Mouse (Mus musculus): ENCODE data around the gene Pik3ap1. TPM values are rescaled to one million over a fixed set of nuclear protein-coding genes. Genes with fewer than 3 reads are reported as not detected.

Gene Pik3ap1
- total and polyA plus RNA-seq, 3 experiments = 26.7 to 106 (median 37.4) TPM

GRCm38 (mm10) chr19:41375096-41375495 lies 9.8 kb downstream of the Pik3ap1 start:
- in situ Hi-C loops (cut with MboI; ENCODE audit: low pct_ligation_motif_present, low pct_unique_long_range_greater_than_20kb, low sequenced_read_pairs) = no loop called here

GRCm38 (mm10) chr19:41374658-41375057 lies 10.2 kb downstream of the Pik3ap1 start:
- TF ChIP-seq USF2 (conservative IDR thresholded peaks at IDR 0.05; ENCODE audit: low read depth, low read length) = no peak
- TF ChIP-seq NELFE (IDR thresholded peaks at IDR 0.05; ENCODE audit: low read depth, low read length) = no peak
- no peak for TF ChIP-seq MXI1 (IDR thresholded peaks at IDR 0.05; ENCODE audit: low read depth, low read length)
- TF ChIP-seq CTCF (conservative IDR thresholded peaks at IDR 0.05 in 1 of 2, IDR thresholded peaks at IDR 0.05 in 1 of 2; ENCODE audit: low read depth in 2 of 2, low read length in 2 of 2) = no peak
- no peak for TF ChIP-seq PAX5 (IDR thresholded peaks at IDR 0.05; ENCODE audit: low read length)
- no peak for TF ChIP-seq MAFK (IDR thresholded peaks at IDR 0.05; ENCODE audit: insufficient replicate concordance, low read length)
- TF ChIP-seq MYC (IDR thresholded peaks at IDR 0.05; ENCODE audit: low read depth, low read length) = no peak
- no peak for TF ChIP-seq ZMIZ1 (IDR thresholded peaks at IDR 0.05; ENCODE audit: low read depth, low read length)
- no peak for TF ChIP-seq KAT2A (IDR thresholded peaks at IDR 0.05; ENCODE audit: insufficient replicate concordance, low read length)
- TF ChIP-seq BHLHE40 (IDR thresholded peaks at IDR 0.05; ENCODE audit: low read depth, low read length) = no peak
- TF ChIP-seq MAZ (IDR thresholded peaks at IDR 0.05; ENCODE audit: low read depth, low read length) = no peak
- no peak for TF ChIP-seq MAX (IDR thresholded peaks at IDR 0.05; ENCODE audit: low read length)
- no peak for TF ChIP-seq RAD21 (IDR thresholded peaks at IDR 0.05; ENCODE audit: low read depth, low read length)
- no peak for TF ChIP-seq POLR2A (IDR thresholded peaks at IDR 0.05; ENCODE audit: low read depth, low read length)
- TF ChIP-seq ZNF384 (IDR thresholded peaks at IDR 0.05; ENCODE audit: low read depth, low read length) = no peak
- no peak for TF ChIP-seq CHD1 (IDR thresholded peaks at IDR 0.05; ENCODE audit: low read depth, low read length)
- TF ChIP-seq UBTF (IDR thresholded peaks at IDR 0.05; ENCODE audit: low read depth, low read length) = no peak
- no peak for TF ChIP-seq ZKSCAN1 (IDR thresholded peaks at IDR 0.05; ENCODE audit: borderline replicate concordance, low read depth, low read length)
- in situ Hi-C loops (cut with MboI; ENCODE audit: low pct_ligation_motif_present, low pct_unique_long_range_greater_than_20kb, low sequenced_read_pairs) = loop anchor here (5.0 kb wide), 1 partner anchor 42 kb away; no protein-coding TSS in a partner anchor
- peaks cover 29 to 59% of the 10 kb centered on the region in 2 experiments for H3K36me3 ChIP-seq (replicated peaks in 1 of 2; ENCODE audit: control insufficient read depth in 1 of 2, insufficient read depth in 1 of 2, low read length in 1 of 2)

More at GRCm38 (mm10) chr19:41375096-41375495, 9.8 kb downstream of the Pik3ap1 start:
- Histone ChIP-seq H3K4me2 (ENCODE audit: insufficient read depth, low read depth, poor library complexity, severe bottlenecking) (no peak overlapping the region), H3K9ac (ENCODE audit: insufficient read depth, low read depth) (no peak overlapping the region), H3K9me3 (replicated peaks; ENCODE audit: low read length) (peaks cover 11% of the 10 kb centered on the region), H3K4me1 (ENCODE audit: control insufficient read depth in 1 of 2, insufficient read depth in 2 of 2) (peaks cover 27 to 87% of the 10 kb centered on the region in 2 experiments), H3K36me3 (replicated peaks in 1 of 2; ENCODE audit: control insufficient read depth in 1 of 2, insufficient read depth in 1 of 2, low read length in 1 of 2) (peaks cover 29 to 62% of the 10 kb centered on the region in 2 experiments), H3K27ac (ENCODE audit: insufficient read depth, low read depth) (no peak overlapping the region), H3K27me3 (replicated peaks) (no peaks in the 10 kb centered on the region), H3K79me2 (replicated peaks; ENCODE audit: control insufficient read depth, extremely low read depth, insufficient read depth, poor library complexity, severe bottlenecking) (peaks cover 11% of the 10 kb centered on the region), H3K4me3 (replicated peaks in 1 of 3; ENCODE audit: low read depth in 2 of 3, low read length in 2 of 3, poor library complexity in 1 of 3) (no peak overlapping the region)
- no peak for TF ChIP-seq PAX5 (IDR thresholded peaks at IDR 0.05; ENCODE audit: low read length)
- no peak for TF ChIP-seq MXI1 (IDR thresholded peaks at IDR 0.05; ENCODE audit: low read depth, low read length)
- TF ChIP-seq GABPA (IDR thresholded peaks at IDR 0.05; ENCODE audit: insufficient replicate concordance, low read depth, low read length) = no peak
- TF ChIP-seq TCF12 (IDR thresholded peaks at IDR 0.05; ENCODE audit: low read depth, low read length) = no peak
- TF ChIP-seq TBP (conservative IDR thresholded peaks at IDR 0.05; ENCODE audit: low read depth, low read length) = no peak
- TF ChIP-seq RCOR1 (conservative IDR thresholded peaks at IDR 0.05; ENCODE audit: low read depth, low read length) = no peak
- no peak for TF ChIP-seq ZMIZ1 (IDR thresholded peaks at IDR 0.05; ENCODE audit: low read depth, low read length)
- no peak for TF ChIP-seq MEF2A (IDR thresholded peaks at IDR 0.05; ENCODE audit: borderline replicate concordance, low read depth, low read length)
- no peak for TF ChIP-seq JUND (conservative IDR thresholded peaks at IDR 0.05; ENCODE audit: low read depth, low read length)
- TF ChIP-seq RAD21 (IDR thresholded peaks at IDR 0.05; ENCODE audit: low read depth, low read length) = no peak
- no peak for TF ChIP-seq EP300 (IDR thresholded peaks at IDR 0.05; ENCODE audit: low read length)
- no peak for TF ChIP-seq CHD1 (IDR thresholded peaks at IDR 0.05; ENCODE audit: low read depth, low read length)
- dilution Hi-C loops (cut with MboI; ENCODE audit: extremely low pct_ligation_motif_present, extremely low pct_unique_long_range_greater_than_20kb, low sequenced_read_pairs) = no loop called here
- no peak for DNase-seq (ENCODE audit: extremely low read depth)

More at GRCm38 (mm10) chr19:41374658-41375057, 10.2 kb downstream of the Pik3ap1 start:
- H3K4me3 ChIP-seq (replicated peaks in 1 of 3; ENCODE audit: low read depth in 2 of 3, low read length in 2 of 3, poor library complexity in 1 of 3) = no peak overlapping the region
- DNase-seq (ENCODE audit: extremely low read depth) = no peak
- dilution Hi-C loops (cut with MboI; ENCODE audit: extremely low pct_ligation_motif_present, extremely low pct_unique_long_range_greater_than_20kb, low sequenced_read_pairs) = no loop called here
- peaks cover 27 to 82% of the 10 kb centered on the region in 2 experiments for H3K4me1 ChIP-seq (ENCODE audit: control insufficient read depth in 1 of 2, insufficient read depth in 2 of 2)
- H3K27me3 ChIP-seq (replicated peaks) = no peaks in the 10 kb centered on the region
- peaks cover 11% of the 10 kb centered on the region for H3K79me2 ChIP-seq (replicated peaks; ENCODE audit: control insufficient read depth, extremely low read depth, insufficient read depth, poor library complexity, severe bottlenecking)
- no peak overlapping the region for H3K27ac ChIP-seq (ENCODE audit: insufficient read depth, low read depth)
- H3K4me2 ChIP-seq (ENCODE audit: insufficient read depth, low read depth, poor library complexity, severe bottlenecking) = no peak overlapping the region
- H3K9ac ChIP-seq (ENCODE audit: insufficient read depth, low read depth) = no peak overlapping the region
- peaks cover 11% of the 10 kb centered on the region for H3K9me3 ChIP-seq (replicated peaks; ENCODE audit: low read length)

Measured in CH12.LX (cell line).